Mouse (Mus musculus): ENCODE measurements around the gene F5.

- TF ChIP-seq POLR2A (IDR thresholded peaks at IDR 0.05; ENCODE audit: low read depth, low read length), result no peak
- TF ChIP-seq JUND (conservative IDR thresholded peaks at IDR 0.05; ENCODE audit: low read depth, low read length), result no peak
- no peak for TF ChIP-seq CHD2 (IDR thresholded peaks at IDR 0.05; ENCODE audit: low read length)
- no peak for TF ChIP-seq EP300 (IDR thresholded peaks at IDR 0.05; ENCODE audit: low read length)
- no peak for TF ChIP-seq CTCF (conservative IDR thresholded peaks at IDR 0.05 in 1 of 2, IDR thresholded peaks at IDR 0.05 in 1 of 2; ENCODE audit: low read depth in 2 of 2, low read length in 2 of 2)
- no peak for TF ChIP-seq ZC3H11A (IDR thresholded peaks at IDR 0.05; ENCODE audit: low read depth, low read length)
- no peak for TF ChIP-seq USF1 (IDR thresholded peaks at IDR 0.05; ENCODE audit: low read depth, low read length)
- no peak for TF ChIP-seq RCOR1 (conservative IDR thresholded peaks at IDR 0.05; ENCODE audit: low read depth, low read length)
Measured at GRCm38 (mm10) chr1:164217791-164218685, 66.4 kb downstream of the F5 start.
